Mouse (Mus musculus): ENCODE results near the gene Frmd4b.

Gene Frmd4b

DNA sequence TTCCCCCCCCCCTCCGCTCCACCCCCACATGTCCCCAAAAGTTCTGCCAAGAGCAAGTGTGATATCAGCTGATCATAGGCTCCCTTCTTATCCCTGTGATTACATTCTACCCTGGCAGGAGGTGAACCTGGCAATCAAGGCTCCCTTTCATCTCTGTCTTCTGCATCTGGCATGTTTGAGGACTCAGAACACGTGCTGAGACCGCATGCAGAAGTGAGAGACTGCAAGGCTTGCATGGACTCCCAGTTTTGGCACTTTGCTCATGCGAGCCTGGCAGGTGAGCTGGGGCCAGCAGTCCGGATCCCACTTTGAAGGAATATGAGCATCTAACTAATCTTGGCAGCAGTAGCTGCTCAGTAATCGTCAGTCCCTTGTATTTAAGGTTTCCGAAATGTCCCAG lies 39.1 kb downstream of the Frmd4b start:
- no peak for DNase-seq

DNA sequence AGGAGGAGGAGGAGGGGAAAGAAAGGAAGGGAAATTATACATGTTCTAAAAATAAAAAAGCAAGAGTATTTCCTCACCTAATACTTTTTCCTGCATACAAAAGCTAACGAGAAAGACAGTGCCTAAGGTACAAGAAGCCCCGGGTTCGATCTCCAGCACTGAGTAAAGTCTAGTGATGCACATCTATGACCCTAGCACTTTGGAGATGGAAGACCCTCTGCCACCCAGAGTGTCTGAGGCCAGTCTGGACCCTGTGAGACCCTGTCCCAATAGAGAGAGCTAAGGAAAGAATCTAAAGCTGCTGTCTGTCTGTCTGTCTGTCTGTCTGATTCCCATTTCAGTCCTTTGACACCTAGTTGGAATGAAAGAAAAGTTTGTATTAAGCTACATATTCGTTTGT lies 40.0 kb downstream of the Frmd4b start:
- no peak for DNase-seq

DNA sequence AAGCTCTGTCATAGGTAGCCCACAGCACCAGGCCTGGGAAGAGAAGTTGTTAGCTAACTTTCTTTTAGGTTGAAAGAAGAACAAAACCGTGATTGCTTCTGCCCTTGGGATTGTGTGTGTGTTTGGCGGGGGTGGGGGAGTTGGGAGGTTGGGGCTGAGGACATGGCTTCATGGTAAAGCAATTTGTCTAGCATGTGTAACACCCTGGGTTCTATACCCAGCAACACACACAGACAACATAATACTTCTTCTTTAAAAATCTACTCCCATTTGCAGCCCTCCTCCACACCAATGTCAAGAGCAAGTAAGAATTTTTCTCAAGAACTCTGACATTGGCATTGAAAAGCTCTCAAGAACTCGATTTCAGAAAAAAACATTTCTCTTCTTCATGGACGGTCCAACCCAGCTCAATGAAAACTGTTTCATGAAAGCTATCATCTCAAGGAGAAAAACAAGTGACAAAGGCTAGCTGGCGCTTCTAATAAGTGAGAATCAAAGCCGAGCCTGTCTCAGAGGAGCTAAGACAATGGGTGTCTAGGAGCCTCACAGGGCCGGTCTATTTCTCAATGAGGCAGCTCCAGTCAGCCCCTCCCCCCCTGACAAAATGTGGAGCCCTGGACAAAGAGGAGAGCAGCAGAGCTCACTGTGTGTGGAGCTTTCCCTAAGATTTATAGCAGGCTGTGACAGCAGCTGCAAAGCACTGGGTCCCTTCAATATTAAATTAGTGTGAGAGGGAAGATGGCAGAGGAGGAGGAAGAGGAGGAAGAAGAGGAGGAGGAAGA lies 40.6 kb downstream of the Frmd4b start:
- DNase-seq = peak; percentile 9

DNA sequence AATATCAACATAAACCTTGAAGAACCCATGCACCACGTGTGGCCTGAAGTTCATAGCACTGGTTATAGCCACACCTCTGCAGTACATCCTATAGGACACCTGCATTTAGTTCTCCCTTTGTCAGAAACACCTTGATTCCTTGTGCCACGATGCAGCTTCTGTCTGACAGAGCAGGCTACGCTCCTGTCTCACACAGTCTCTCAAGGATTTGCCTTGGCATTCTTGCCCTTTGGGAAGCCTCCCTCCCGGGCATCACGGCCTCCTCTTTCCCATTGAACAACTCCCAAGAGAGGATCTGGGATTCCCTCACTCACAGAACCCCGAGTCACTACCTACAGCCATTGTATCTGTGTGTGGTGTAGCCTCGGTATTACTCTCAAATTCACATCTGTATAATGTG lies 41.2 kb downstream of the Frmd4b start:
- no peak for DNase-seq

DNA sequence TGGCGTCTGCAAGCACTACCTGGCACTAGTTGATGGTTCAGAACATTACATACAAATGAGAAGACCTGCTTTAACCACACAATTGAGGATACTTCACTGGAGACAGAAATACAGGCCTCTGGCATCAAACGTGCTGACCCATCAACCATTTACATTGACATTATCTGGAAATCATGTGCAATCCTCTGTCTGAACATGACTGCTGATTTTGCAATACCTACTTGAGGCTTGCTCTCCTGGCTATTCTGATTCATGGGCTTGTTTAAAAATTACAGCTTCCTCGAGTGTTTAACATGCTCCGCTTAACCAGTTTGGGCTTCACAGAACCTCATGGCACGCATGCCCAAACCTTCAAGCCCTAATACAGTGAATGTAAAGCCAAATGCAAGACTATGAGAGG lies 42.4 kb downstream of the Frmd4b start:
- DNase-seq = no peak

DNA sequence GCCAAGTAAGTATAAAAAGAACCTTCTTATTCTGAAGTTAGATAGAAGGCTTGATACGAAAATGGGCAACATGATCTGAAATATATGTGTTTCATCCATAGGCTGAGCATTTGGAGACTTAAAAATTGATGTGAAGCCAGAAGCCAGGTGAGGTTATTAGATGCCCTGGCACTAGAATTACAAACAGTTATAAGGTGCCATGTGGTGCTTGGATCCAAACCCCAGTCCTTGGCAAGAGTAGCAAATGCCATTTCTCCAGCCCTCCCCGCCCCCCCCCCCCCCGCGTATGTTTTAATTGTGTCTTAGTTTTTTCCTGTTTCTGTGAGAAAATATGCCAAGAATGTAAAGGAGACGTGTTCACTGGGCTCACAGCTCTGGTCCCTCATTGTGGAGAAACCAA lies 45.1 kb downstream of the Frmd4b start:
- DNase-seq = no peak

DNA sequence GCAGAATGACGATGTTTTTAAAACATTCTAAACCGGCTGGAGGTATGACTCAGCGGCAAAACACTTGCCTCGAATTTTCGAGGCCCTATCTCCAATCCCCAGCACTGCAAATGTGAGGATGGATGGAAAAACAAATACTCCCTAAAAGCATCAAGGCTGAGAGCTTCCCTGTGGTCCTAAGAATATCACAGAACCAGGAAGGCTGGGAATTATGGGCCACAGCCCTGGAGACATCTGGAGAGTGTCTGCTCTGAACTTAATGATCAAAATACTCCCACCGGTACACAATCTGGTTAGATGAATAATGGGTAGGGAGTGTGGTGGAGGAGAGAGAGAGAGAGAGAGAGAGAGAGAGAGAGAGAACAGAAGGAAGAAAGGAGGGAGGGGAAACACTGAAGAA lies 48.8 kb downstream of the Frmd4b start:
- DNase-seq = no peak

DNA sequence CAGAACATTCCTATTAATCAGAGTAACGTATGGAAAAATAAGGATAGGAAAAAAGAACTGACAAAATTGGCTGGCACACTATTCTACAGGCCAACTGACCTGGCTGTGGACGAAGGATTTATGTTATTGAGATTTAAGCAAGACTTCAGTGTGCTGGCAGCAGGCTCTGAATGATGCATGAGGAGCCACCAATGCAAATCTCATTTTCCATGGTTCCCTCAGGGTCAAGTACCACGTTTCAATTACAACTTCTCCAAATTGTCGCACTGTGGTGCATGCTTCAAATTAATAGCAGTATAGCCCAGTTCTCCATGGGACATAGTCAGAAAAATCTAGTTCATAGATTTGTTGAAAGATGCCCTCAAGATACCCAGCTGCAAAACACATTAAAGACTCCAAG lies 50.6 kb downstream of the Frmd4b start:
- no peak for DNase-seq

DNA sequence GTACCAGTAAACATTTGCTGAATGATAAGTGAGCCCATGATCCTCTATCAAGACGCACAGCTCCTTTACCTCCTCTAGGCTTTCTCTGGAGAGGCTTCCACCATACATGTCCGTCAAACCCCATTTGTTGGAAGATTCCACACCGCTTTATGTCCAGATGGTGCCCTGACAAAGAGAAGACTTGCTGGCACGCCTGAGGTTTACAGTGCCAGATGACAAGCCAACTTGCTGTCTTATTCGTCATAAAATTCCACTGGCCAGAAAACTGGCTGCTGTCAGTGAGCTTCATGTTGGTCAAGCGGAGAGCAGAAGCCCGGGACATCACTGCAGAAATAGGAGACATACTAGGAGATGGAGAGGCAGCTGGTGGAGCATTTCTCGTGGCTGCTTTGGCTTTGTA lies 60.2 kb downstream of the Frmd4b start:
- no peak for DNase-seq

DNA sequence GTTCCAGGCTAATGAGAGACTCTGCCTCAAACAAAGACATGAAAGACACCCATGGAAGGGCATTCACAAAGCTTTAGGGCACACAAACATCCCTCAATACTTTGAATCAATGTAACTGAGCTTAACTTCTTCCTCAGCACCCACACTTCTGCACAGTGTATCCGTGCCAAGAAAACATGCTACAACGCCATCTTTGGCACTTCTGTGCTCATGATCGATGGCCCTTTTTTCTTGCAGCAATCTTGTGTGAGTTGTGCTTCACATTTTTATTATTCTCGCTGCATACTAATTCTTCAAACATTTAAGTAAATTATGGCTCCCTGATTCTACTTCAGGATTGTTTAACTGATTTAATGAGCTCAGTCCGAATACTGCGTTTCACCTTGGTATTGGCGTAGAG lies 61.7 kb downstream of the Frmd4b start:
- no peak for DNase-seq

DNA sequence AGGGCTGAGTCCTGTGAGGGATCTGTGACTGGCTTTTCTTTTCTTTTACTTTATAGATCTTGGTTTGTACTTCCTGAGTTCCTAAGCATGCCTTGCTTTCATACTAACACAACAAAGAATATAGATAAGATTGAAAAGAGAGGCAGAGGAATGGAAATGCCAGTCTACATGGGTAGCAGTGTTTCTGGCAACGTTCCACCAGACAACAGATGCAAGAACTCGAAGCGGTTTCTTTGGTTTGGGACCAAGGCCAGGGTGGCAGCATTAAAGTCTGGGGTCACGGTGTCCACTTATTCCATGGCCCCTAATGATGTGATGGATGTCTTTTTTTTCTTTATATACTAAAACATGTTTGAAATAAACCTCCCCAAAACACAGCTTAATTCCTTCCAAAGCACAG lies 63.9 kb downstream of the Frmd4b start:
- DNase-seq = no peak

DNA sequence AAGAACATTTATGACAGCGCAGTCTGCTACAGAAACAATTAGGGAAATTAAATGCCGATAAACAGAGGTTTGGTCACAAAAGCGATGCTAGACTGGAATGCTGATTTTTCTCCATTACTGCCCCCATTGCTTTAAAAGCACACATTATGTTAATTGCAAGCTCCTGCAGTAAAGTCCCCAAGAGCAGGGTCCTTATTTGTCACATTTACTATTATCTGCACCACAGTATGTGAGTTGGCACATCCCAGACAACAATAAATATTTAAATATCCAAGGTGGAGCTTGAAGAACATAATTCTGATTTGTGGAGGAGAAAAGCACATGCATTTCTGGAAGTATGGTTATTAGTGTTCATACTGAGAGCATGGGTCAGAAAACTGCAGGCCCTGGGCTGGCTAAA lies 64.8 kb downstream of the Frmd4b start:
- no peak for DNase-seq

DNA sequence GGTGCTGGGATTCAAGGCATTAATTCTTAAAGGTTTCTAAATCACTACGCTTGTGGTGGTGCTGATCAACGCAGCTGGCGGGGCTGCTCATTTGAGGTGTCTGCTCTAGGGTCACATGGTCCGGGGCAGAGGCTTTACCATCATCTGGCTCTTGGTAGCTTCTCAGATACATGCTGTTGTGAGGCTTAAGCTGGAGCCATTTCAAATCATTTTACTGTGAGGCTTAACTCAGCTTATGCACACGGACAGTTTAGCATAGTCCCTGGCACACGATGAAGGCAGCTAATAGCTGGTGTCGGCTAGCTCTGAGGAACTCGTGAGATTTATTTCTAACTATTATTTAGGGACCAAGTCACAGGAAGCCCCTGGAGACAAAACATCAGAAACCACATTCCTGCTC lies 65.5 kb downstream of the Frmd4b start:
- no peak for DNase-seq

DNA sequence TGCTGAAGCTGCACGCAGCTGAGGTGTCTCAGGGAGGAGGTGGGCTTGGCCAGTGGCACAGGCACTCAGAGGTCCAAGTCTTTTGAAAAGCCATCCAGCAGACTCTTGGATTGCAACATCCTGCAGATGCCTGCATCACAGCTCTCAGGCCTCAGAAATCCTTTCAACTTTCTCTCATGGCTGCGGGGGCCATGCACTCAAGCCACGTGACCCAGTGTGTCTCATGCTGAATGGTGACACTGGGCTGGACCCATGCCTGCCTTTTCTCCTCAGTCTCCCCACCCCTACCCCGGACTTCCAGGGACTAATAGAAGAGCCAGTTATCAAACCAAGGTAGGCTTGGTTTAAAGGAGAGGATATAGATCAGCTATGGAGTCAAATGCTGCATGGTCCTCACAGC lies 66.2 kb downstream of the Frmd4b start:
- DNase-seq = no peak

DNA sequence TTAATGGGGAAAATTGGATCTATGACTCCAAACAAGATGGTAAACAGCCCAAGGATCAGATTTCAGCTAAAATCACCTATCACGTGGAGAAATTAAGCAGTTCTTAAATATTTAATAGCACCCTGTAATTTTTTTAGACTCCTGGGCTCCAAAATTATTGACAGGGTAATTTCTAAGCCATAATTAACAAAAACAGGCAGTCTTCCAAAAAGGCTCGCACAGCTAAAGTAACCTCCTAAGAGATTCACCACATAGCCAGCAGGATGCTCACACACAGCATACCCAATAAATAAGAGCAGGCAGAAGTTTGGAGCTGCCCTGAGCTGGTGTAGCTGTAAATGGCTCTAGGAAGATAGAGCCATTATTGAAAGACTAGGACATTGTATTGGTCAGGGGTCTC lies 76.9 kb downstream of the Frmd4b start:
- no peak for DNase-seq

DNA sequence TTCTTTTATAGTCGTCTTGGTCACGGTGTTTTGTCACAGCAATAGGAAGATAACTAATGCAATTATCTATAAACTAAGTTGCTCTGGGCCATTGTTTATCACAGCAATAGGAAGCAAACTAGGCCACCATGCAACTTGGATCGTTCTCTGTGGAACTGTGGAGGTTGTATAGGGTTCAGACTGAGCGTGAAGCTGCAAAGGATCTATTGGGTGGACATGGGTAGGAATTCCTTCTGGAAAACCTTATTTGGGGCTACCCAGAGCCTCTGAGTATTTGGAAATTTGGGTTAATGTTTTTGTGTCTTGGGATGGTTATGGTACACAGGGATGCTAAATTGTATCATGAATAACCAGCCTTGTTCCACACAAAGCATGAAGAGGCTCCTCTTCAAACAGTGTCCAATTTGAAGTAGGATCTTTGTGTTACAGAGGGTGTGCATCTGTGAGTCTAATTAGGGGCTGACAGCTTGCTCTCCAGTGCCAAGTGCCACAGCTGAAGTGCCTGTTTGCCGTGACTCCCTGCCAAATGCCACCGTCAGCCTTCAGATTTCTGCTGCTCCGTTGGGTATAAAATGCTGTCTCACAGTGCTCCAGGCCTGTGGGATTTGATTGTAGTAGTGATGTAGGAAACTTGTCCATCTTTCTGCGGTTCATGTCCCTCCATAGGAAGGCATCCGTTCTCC lies 81.4 kb downstream of the Frmd4b start:
- no peak for DNase-seq

DNA sequence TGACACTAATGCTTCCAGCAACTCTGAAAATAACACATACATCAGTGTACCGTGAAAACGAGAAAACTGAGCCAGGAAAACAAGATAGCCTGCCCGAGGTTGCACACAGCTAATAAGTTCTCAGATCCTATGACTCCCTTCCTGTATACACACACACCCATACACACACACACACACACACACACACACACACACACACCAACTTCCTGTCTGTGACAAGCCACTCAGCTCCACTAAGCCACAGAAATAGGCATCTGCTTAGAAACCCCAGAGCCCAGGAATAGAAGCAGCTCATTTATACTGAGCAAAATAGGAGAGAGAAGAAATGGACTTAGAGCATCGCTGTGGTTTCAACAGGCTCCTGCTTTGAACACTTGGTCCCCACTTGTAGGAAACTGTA lies 86.3 kb downstream of the Frmd4b start:
- peak; percentile 10 for DNase-seq

DNA sequence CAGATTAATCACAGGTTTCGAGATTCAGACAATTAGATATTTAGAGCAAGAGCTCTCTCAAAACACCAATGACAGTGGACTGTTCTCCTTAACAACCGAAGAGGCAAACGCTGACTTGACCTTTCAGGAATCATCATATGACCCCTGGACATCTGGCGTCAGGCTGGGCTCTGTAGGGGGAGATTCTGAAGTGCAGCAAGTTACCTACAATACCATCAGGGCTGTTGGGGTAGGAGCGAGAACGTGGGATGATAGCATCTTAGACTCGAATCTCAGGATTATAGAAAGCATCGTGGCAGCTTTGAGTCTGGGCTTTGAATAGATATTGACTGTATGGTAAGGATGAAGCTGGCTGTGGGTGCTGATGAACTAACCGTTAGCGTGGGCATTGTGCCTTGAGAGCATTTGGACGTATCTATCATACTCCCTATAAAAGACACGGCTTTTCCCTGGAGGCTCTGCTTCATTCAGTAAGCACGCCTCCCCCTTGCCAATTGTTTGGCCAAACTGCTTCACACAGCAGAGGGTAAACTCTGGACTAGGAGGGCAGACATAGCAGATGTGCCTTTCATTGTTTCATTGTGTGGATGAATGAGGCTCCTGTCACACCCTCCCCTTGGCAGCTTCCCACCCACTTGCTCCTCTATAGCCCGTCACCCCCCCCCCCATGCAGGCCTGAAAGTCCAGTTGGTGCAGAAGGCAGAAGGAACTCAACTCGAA lies 88.2 kb downstream of the Frmd4b start:
- no peak for DNase-seq

DNA sequence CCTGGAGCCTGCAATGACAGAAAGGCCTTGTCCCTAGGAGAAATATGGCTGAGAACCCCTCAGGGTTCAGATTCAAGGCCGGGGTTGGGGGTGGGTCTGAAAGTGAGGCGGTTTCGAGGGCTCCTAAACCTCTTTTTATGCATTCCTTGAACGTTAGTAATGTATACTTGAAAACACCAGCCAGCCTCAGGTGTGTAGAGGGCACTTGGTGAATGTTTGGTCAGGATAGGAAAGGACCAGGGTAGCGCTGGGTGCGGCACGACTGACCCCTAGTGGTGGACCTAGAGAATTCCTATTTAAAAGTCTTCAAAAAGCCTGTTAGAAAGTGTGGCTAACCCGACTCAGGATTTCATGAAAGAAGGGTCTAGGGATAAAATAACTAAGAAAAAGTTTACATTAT lies 91.2 kb downstream of the Frmd4b start:
- peak; percentile 69 for DNase-seq

DNA sequence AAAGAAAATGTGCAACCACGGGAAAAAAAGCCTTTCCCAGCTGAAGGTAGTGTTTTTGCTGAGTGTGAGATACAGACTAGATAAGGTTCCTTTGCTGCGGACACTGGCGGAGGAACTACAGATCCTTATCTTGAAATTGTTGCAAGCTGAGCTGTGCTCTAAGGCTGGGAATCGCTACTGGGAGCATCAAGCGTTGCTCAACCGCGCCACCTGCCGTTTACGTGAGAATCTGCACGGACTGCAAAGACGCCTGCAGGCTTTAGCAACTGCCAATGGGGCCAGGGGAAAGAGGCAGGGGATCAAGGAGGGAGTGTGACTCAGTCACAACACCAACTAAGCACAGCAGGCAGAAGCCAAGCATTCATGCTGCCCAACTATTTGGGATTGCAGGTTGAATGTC lies 94.2 kb downstream of the Frmd4b start:
- peak; percentile 81 for DNase-seq

DNA sequence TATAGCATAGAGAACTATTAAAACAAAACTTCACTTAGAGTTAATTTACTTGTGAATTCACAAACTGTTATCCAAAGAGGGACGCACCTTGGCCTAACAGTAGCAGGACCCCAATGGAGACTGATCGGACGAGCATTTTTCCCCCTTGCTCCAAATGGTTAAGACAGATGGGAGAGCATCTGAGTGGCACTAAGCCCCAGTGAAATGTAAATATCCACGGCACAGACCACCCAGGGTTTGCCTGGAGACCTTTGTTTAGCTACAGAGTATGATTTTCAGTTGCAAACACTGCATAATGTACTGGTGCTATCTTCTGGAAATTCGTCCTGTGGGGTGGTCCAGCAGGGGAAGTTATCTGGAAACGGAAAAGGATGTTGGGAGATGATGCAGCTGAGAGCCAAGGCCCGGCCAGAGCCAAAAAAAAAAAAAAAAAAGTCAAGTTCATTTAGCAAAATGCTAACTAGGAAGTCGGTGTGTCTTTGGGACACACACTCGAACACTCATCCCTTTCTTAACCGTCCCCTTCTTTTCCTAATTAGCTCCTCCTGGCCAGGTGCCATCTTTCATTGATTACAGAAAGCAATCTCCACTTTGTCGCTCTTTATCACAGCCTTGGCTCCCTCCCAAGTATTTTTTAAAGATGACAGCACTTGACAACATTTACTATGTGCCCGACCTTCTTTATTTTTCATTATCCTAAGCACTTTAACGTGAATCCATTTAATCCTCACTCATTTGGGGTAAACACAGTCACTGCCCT lies 95.9 kb downstream of the Frmd4b start:
- no peak for DNase-seq

DNA sequence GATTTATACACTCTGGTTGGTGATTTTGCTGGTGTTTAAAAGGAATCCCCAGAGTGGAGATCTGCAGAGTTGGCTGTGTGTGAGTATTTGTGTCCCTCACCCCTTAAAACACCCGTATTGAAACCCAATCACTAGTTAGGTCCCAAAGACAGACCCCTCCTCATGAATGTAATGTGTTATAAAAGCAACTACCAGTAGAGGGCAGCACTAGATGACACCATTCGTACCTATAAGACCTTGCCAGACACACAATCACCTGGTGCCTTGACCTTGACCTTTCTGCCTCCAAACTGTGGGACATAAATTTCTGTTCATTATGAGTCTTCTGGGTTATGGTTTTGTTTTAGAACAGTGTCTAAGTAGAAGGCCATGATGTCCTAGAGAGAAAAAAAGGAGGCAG lies 96.8 kb downstream of the Frmd4b start:
- no peak for DNase-seq

DNA sequence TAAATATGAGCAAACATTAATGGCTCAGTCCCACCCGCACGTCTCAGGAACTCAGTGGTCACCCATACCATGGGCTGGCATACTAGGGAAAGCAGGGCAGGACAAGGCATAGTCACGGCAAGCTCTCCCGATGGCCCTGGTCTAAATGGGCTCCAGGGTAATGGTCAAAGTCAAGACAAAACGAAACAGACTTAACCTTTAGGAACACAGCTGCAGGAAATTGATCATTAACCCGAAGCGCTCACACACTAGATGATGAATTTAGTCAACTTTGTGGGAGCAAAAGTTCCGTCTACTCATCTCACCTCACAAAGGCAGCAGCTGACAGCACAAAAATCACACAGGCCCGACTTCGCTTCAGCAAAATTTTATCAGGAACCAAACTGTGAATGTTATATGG lies 97.8 kb downstream of the Frmd4b start:
- no peak for DNase-seq

All from liver (tissue).